8 mouse cellular contexts compared by ENCODE assay signal in the genomic region with DNA sequence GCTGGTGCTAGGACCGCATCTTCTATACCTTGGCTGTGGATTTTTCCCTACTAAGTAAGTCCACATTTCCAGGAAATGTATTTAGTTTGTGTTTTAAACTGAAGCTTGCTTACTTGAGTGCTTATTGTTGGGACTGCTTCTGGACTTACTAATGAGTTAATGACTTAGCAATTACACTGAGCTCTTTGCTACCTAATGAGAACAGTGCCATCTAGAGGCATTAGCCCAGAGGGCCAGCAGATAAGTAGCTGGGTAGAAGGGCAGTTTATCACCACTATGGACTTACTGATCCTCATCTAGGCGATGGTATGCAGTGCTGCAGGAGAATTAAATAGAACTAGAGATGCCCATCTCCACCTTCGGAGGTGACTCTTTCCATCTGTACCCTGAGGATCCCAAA. TPM values are rescaled to one million over a fixed set of nuclear protein-coding genes. Genes with fewer than 3 reads are reported as not detected.
DNase-seq lines count a peak whose midpoint lies in the region; ATAC-seq and TF ChIP-seq lines count a peak whose summit lies in the region.

No protein-coding gene starts in this region.

- H3K4me3 ChIP-seq in heart, postnatal 0 days (ENCODE audit: low read depth, low read length): no peak overlapping the region

- in situ Hi-C loops in Patski (cut with MboI; ENCODE audit: low pct_unique_long_range_greater_than_20kb): loop anchor here (5.0 kb wide), 1 partner anchor 175 kb away; no protein-coding TSS in a partner anchor

- peak; percentile 12 for DNase-seq in heart, postnatal 0 days (ENCODE audit: low spot score)
- no peak for DNase-seq in heart, postnatal 25 days (ENCODE audit: low spot score)
- DNase-seq in A20 (ENCODE audit: low read depth, low spot score) (peak; percentile 59), Patski (ENCODE audit: low read depth, low spot score) (no peak)
- peak; percentile 48 for DNase-seq in kidney, postnatal 10 days
- no peak for DNase-seq in urinary bladder, adult 18-20 months (ENCODE audit: low spot score in 2 of 2)
- no peak for DNase-seq in thymus, postnatal 10 days (ENCODE audit: low spot score in 2 of 2)
- DNase-seq in spleen, adult 18-20 months: no peak

- intact Hi-C loops in heart, postnatal 25 days (cut with DNase I): loop anchor here (2.0 kb wide), 2 partner anchors 174 to 242 kb away; no protein-coding TSS in a partner anchor

- H3K36me3 ChIP-seq in heart, postnatal 0 days (replicated peaks; ENCODE audit: control insufficient read depth, insufficient read depth, low read length): 0 out of 2 replicates have a peak, but pooled peaks cover 8% of the 10 kb centered on the region

- no peaks in the 10 kb centered on the region for H3K9me3 ChIP-seq in heart, postnatal 0 days (replicated peaks; ENCODE audit: control insufficient read depth, low read length)

- peak; percentile 24; the same call in 1 of the 2 replicates for ATAC-seq in heart, postnatal 0 days (ENCODE audit: insufficient read depth, low read depth)
- peak; percentile 44 for ATAC-seq in Patski

- H3K4me2 ChIP-seq in heart, postnatal 0 days (ENCODE audit: low read depth, low read length): no peak overlapping the region

- H3K27ac ChIP-seq in heart, postnatal 0 days (ENCODE audit: low read depth): no peak overlapping the region

- no peaks in the 10 kb centered on the region for H3K27me3 ChIP-seq in heart, postnatal 0 days (ENCODE audit: control insufficient read depth, insufficient read depth, low read length)
- H3K27me3 ChIP-seq in Patski: no peaks in the 10 kb centered on the region

- TF ChIP-seq EP300 in heart, postnatal 0 days (IDR thresholded peaks at IDR 0.05; ENCODE audit: low read depth): no peak

- H3K9ac ChIP-seq in heart, postnatal 0 days (replicated peaks; ENCODE audit: low read depth, low read length): no peak overlapping the region

- CTCF ChIA-PET in Patski (lab: Charles Lee): interaction anchor here (0.8 to 1.8 kb wide), 9 partner anchors 9 to 238 kb away, joined by 3 to 10 read pairs (median 5); no protein-coding TSS in a partner anchor

- POLR2A ChIA-PET in Patski (lab: Charles Lee): no interaction called here

- TF ChIP-seq CTCF in heart, postnatal 0 days (IDR thresholded peaks at IDR 0.05; ENCODE audit: low read depth): peak; percentile 51
- TF ChIP-seq CTCF in Patski (IDR thresholded peaks at IDR 0.05): peak; percentile 75

- no peaks in the 10 kb centered on the region for H3K4me1 ChIP-seq in heart, postnatal 0 days (ENCODE audit: control insufficient read depth, insufficient read depth)

- WGBS in heart, postnatal 0 days: 80% methylated on average over 3 of the region's 3 CpGs

RNA-seq across cellular contexts. Expression of a gene that starts 24.8 kb away (rescaled TPM):
- total RNA-seq in heart, postnatal 0 days (2014; rRNA removed; ENCODE audit: low replicate concordance): 17.0 and 21.4 TPM in 2 replicates
- 45.0 and 46.8 TPM in 2 replicates for polyA plus RNA-seq in heart, postnatal 0 days (2015; fragmentation: Nextera tagmentation; extraction: Ambion mirVana)
- total RNA-seq in heart, postnatal 25 days (2021): 10 to 100 TPM; 26.3 to 27.0 TPM
- polyA plus RNA-seq in Patski (2021): 33.1 TPM

Comparison
In these comparisons a context has a peak if more than half of its experiments do, and no peak if none do; other contexts are left out.
1. DNase-seq: peak in heart, postnatal 0 days (single experiment), A20 (single experiment) and kidney, postnatal 10 days (single experiment); none in heart, postnatal 25 days (single experiment), Patski (single experiment), urinary bladder, adult 18-20 months (0 of 2), thymus, postnatal 10 days (0 of 2) and spleen, adult 18-20 months (0 of 2).